Mouse (Mus musculus): ENCODE measurements around the gene Fam151a. TPM values are rescaled to one million over a fixed set of nuclear protein-coding genes. Genes with fewer than 3 reads are reported as not detected.

Gene Fam151a
- not detected for polyA plus RNA-seq (2017; shearing (Covaris generic))

GRCm38 (mm10) chr4:106733636-106734035, at the start of gene Fam151a:
TSS of gene Fam151a (plus strand) at chr4:106733889.

GRCm38 (mm10) chr4:106730814-106731213, 2.9 kb upstream of the Fam151a start, which contains the start of gene Mroh7:
TSS of gene Mroh7 (minus strand) at chr4:106730925.

Other genes with a start within 250 kb of the Fam151a start
- gene Bsnd, start 241.6 kb upstream of the Fam151a start, polyA plus RNA-seq (2017; shearing (Covaris generic)), result not detected
- gene Dhcr24, start 172.9 kb upstream of the Fam151a start, polyA plus RNA-seq (2017; shearing (Covaris generic)), result 1.1 TPM
- not detected for gene Lexm, start 116.6 kb upstream of the Fam151a start, polyA plus RNA-seq (2017; shearing (Covaris generic))
- gene Ttc22, start 111.5 kb upstream of the Fam151a start, polyA plus RNA-seq (2017; shearing (Covaris generic)), result not detected
- 15.3 TPM for gene Pars2, start 82.8 kb upstream of the Fam151a start, polyA plus RNA-seq (2017; shearing (Covaris generic))
- 86.3 TPM for gene Ttc4, start 54.9 kb upstream of the Fam151a start, polyA plus RNA-seq (2017; shearing (Covaris generic))
- 0.13 TPM for gene Mroh7, start 3.0 kb upstream of the Fam151a start, polyA plus RNA-seq (2017; shearing (Covaris generic))
- gene Acot11, start 71.1 kb downstream of the Fam151a start, polyA plus RNA-seq (2017; shearing (Covaris generic)), result 25.1 TPM
- gene Ssbp3, start 176.8 kb downstream of the Fam151a start, polyA plus RNA-seq (2017; shearing (Covaris generic)), result 23.0 TPM

Measured in inflammation-experienced regulatory T-cells, adult 16 weeks (primary cell).